Mouse (Mus musculus): ENCODE data around the gene Kbtbd12.

The Kbtbd12 gene

GRCm38 (mm10) chr6:88637611-88638301 is at the start of gene Kbtbd12:
Gene Kbtbd12 (minus strand): TSS chr6:88637950.
- no peak for DNase-seq (ENCODE audit: low read depth, low spot score)

DNA sequence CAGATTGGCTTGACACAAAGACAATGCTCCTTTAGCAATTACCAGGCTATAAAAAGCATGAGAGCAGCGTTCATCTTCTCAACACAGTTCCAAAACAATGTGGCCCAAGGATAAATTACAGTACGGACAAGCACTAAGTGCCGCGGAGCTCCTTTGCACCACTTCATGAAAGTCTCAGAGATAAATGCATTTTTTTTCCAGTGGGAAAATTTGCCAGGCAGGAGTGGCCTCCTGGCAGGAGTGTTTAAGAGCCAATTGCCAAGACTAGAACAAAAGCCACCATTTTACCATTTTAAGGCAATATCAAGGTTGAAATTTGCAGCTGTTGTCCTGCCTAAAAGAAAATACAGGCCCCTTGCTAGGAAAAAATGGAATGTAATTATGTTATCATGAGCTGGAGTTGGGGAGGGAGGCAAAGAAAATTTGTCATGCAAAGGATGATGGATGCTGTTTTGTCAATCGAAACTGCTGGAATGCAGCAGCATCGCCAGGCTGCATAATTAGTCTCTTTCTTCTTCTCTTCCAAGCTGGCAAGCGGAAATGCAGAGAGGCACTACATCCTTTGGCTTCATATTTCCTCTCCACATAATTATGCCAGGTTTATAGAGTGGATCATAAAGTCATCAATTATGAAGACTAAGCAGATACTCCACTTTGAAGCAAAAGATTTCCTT is 45.8 kb upstream of the Kbtbd12 start:
- peak; percentile 12 for DNase-seq (ENCODE audit: low read depth, low spot score)

DNA sequence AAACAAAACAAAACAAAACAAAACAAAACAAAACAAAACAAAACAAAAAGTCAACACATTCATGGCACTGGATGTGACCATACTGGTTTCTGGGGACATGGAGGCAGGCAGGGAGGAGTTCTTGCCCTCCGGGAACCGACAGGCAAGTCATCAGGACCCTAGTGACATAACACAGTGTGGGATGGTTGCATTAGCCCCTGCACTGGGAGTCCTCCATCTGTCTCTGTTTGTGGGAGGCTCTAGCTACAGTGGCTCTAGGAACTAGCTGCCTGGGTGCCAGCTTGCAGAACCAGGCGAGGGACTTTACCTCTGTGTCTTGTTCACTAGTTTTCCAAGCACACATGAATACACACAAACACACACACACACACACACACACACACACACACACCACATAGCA is 43.3 kb upstream of the Kbtbd12 start:
- DNase-seq (ENCODE audit: low read depth, low spot score), result no peak

GRCm38 (mm10) chr6:88677738-88678137 is 40.0 kb upstream of the Kbtbd12 start:
- no peak for DNase-seq (ENCODE audit: low read depth, low spot score)

DNA sequence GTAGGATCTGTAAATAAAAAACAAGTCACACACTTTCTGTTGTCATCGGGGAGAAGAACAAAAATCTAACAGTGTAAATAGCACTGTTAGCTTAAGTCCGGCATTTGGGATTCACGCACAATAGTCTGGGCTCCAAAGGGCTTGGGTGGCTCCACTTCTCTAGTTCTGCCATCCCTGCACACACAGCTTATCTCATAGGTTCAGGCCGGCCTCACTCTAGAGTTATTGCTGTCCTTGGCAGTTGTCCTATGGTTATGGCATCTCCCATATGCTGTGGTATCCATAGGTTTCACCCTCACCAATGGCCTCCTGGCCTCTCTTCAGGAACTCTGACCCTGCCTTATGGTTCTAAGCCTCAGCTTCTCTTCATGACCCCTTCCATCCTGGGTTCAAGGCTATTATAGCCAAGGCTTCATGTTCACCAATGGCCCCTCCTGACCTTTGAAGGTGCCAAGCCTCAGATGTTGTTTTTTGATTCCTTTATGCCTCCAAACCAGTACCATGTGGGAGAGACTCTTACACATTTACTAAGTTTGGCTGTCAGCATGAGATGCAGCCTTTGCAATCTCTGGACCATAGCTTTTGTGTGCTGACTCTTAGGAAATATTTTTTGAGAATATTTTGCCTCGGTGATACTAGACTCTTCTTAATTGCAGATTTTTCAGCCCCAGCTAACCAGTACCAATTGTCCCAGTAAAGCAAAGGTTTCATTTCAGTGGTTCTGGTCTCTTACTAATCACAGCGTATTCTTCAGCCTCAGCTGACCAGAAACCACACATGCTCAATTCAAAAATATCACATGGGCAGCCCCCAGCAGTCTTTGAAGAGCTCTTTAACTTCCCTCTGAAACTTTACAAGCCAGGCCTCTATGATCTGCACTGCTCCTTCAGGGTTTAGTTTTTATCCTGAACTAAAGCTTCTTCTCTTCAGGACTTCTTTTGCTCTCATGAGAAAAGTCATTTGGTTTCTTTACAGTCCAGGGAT is 39.3 kb upstream of the Kbtbd12 start:
- no peak for DNase-seq (ENCODE audit: low read depth, low spot score)

GRCm38 (mm10) chr6:88675815-88676214 is 38.1 kb upstream of the Kbtbd12 start:
- no peak for DNase-seq (ENCODE audit: low read depth, low spot score)

- DNase-seq (ENCODE audit: low read depth, low spot score), result no peak
Observed at GRCm38 (mm10) chr6:88662284-88662683, 24.5 kb upstream of the Kbtbd12 start.

- no peak for DNase-seq (ENCODE audit: low read depth, low spot score)
Observed at GRCm38 (mm10) chr6:88661696-88662095, 23.9 kb upstream of the Kbtbd12 start.

GRCm38 (mm10) chr6:88647564-88648295 is 10.0 kb upstream of the Kbtbd12 start:
- no peak for DNase-seq (ENCODE audit: low read depth, low spot score)

- no peak for DNase-seq (ENCODE audit: low read depth, low spot score)
Observed at GRCm38 (mm10) chr6:88644786-88645185, 7.0 kb upstream of the Kbtbd12 start.

GRCm38 (mm10) chr6:88641346-88641920 is 3.7 kb upstream of the Kbtbd12 start:
- DNase-seq (ENCODE audit: low read depth, low spot score), result no peak

GRCm38 (mm10) chr6:88640331-88640730 is 2.6 kb upstream of the Kbtbd12 start:
- no peak for DNase-seq (ENCODE audit: low read depth, low spot score)

GRCm38 (mm10) chr6:88639921-88640320 is 2.2 kb upstream of the Kbtbd12 start:
- DNase-seq (ENCODE audit: low read depth, low spot score), result no peak

GRCm38 (mm10) chr6:88639372-88639920 is 1.7 kb upstream of the Kbtbd12 start:
- DNase-seq (ENCODE audit: low read depth, low spot score), result no peak

GRCm38 (mm10) chr6:88638917-88639316 is 1.2 kb upstream of the Kbtbd12 start:
- DNase-seq (ENCODE audit: low read depth, low spot score), result no peak

- no peak for DNase-seq (ENCODE audit: low read depth, low spot score)
Observed at GRCm38 (mm10) chr6:88635881-88636754, 1.6 kb downstream of the Kbtbd12 start.

DNA sequence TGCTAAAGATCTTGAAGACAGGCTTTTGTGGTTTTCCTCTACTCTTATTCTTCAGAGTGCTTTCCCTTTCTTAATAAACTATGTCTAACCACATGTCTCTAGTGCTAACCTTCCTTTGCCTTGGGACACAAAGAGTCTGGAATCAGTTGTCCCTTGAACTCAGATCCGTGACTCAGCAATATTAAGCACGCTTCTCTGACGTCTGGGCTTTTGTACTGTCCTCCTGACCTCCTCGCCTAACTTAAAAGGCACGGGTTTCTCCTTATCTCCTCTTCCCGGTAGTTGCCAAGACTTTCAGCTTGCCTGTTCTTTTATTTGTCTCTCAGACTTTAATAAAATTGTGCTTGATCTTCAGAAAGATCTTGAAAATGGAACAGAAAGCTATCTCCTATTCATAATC is 6.5 kb downstream of the Kbtbd12 start:
- DNase-seq (ENCODE audit: low read depth, low spot score), result no peak

DNA sequence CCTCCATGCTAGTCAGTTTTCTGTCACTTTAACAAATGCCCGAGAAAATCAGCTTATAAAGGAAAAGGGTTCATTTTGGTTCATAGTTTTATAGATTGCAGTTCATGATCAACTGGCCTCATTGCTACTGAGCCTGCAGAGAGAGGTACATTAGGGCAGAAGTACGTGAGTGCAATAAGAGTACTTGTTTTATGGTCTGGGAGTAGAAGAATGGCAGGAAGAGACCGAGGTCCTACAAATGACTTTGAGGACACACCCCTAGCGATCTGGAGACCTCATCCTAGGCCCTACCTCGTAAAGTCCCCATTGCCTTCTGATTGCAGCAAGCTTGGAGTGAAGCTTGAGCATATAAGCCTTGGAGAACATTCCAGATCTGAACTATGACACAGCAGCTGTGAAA is 7.2 kb downstream of the Kbtbd12 start:
- DNase-seq (ENCODE audit: low read depth, low spot score), result no peak

- no peak for DNase-seq (ENCODE audit: low read depth, low spot score)
Observed at GRCm38 (mm10) chr6:88629821-88630220, 7.9 kb downstream of the Kbtbd12 start.

DNA sequence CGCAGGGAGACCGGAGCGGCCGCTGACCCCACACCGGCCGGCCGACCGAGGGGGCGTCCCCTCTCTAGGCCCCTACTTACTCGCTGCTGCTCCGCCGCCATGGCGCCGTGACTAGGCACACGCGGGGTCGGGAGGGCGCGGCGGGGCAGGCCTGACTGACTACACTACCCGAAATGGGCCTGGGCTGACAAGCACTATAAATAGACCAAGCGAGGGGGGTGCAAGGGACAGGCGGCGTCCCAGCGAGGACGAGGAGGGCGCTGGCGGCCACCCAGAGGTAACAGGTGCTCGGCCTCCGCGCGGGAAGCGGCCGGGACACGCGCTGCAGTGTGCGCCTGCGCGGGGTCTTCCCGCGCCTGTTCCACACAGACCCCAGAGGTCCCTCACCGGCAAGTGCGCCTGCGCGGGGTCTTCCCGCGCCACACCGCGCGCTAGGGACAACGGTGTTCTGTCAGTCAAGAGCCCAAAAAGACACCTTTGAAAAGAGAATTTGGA is 10.4 kb downstream of the Kbtbd12 start:
- peak; percentile 91 for DNase-seq (ENCODE audit: low read depth, low spot score)
